Mouse (Mus musculus) forebrain, embryonic 10.5 days (tissue): ENCODE results near the gene Ddb1. TPM values are rescaled to one million over a fixed set of nuclear protein-coding genes. Genes with fewer than 3 reads are reported as not detected.

Experiments
- DNase-seq: peaks from one replicate; pipeline ENCODE4 v3.0.0-alpha.2; 2017; ENCODE audit warnings: low spot score; ENCODE audit errors: extremely low spot score
- H3K27ac ChIP-seq: fragments of 300-500 bp; sonication (generic); 2 replicates; pipeline ENCODE4 v1.5.1; 2016; ENCODE audit warnings: mild to moderate bottlenecking
- H3K27me3 ChIP-seq: fragments of 300-500 bp; sonication (generic); 2 replicates; pipeline ENCODE4 v1.6.1; 2016; ENCODE audit warnings: mild to moderate bottlenecking; ENCODE audit not compliant: poor library complexity, severe bottlenecking
- H3K36me3 ChIP-seq: fragments of 300-500 bp; sonication (generic); replicated peaks from 2 replicates; pipeline ENCODE4 v1.6.1; 2016; ENCODE audit warnings: mild to moderate bottlenecking, moderate library complexity
- H3K4me1 ChIP-seq: fragments of 300-500 bp; sonication (generic); 2 replicates; pipeline ENCODE4 v1.6.1; 2016
- H3K4me3 ChIP-seq: fragments of 300-500 bp; sonication (generic); 2 replicates; pipeline ENCODE4 v1.5.1; 2016; ENCODE audit warnings: mild to moderate bottlenecking, moderate library complexity
- H3K9me3 ChIP-seq: fragments of 300-500 bp; sonication (generic); 2 replicates; pipeline ENCODE4 v1.6.1; 2016; ENCODE audit warnings: mild to moderate bottlenecking, moderate library complexity
- WGBS: fragments of 180-500 bp; shearing (Covaris S2); methylation state at CpG from one replicate; pipeline ENCODE4 v1.1.7; 2016; 5-methylcytosine and 5-hydroxymethylcytosine counted together
- polyA plus RNA-seq: library from polyadenylated mRNA; unstranded; fragments of >200 nt; fragmentation: Nextera tagmentation; extraction: Ambion mirVana; gene quantifications from 2 replicates; pipeline ENCODE4 v1.2.1, GENCODE M21; 2016

The Ddb1 gene
- polyA plus RNA-seq, 1 experiment from 2014 or later: 471 TPM

GRCm38 (mm10) chr19:10648156-10648555 is 43.0 kb downstream of the Ddb1 start:
- no peak for DNase-seq
- 84% methylated on average over 8 of the region's 8 CpGs for WGBS
- H3K9me3 ChIP-seq: no peaks in the 10 kb centered on the region
- no peaks in the 10 kb centered on the region for H3K27me3 ChIP-seq
- H3K4me3 ChIP-seq: no peak overlapping the region
- H3K27ac ChIP-seq: no peak overlapping the region
- no peaks in the 10 kb centered on the region for H3K36me3 ChIP-seq
- H3K4me1 ChIP-seq: no peaks in the 10 kb centered on the region

GRCm38 (mm10) chr19:10656058-10656457 is 50.9 kb downstream of the Ddb1 start:
- Histone ChIP-seq H3K27ac (no peak overlapping the region), H3K9me3 (no peaks in the 10 kb centered on the region), H3K27me3 (no peaks in the 10 kb centered on the region), H3K36me3 (no peaks in the 10 kb centered on the region), H3K4me3 (no peak overlapping the region), H3K4me1 (no peaks in the 10 kb centered on the region)
- no peak for DNase-seq
- 67% methylated on average over 3 of the region's 3 CpGs for WGBS

- H3K27me3 ChIP-seq: no peaks in the 10 kb centered on the region
- DNase-seq: no peak
- H3K27ac ChIP-seq: no peak overlapping the region
- WGBS: 89% methylated on average over 5 of the region's 5 CpGs
- H3K4me1 ChIP-seq: no peaks in the 10 kb centered on the region
- H3K36me3 ChIP-seq: no peaks in the 10 kb centered on the region
- H3K4me3 ChIP-seq: no peak overlapping the region
- H3K9me3 ChIP-seq: no peaks in the 10 kb centered on the region
Observed at GRCm38 (mm10) chr19:10657742-10658141, 52.6 kb downstream of the Ddb1 start.

GRCm38 (mm10) chr19:10658406-10658805 is 53.3 kb downstream of the Ddb1 start:
- Histone ChIP-seq H3K4me1 (no peaks in the 10 kb centered on the region), H3K27ac (no peak overlapping the region), H3K9me3 (no peaks in the 10 kb centered on the region), H3K4me3 (no peak overlapping the region), H3K36me3 (no peaks in the 10 kb centered on the region), H3K27me3 (no peaks in the 10 kb centered on the region)
- no peak for DNase-seq
- 85% methylated on average over 2 of the region's 2 CpGs for WGBS

GRCm38 (mm10) chr19:10661373-10661772 is 56.2 kb downstream of the Ddb1 start:
- whole genome bisulfite sequencing: 79% methylated on average over 5 of the region's 5 CpGs
- no peak overlapping the region for H3K4me3 ChIP-seq
- no peaks in the 10 kb centered on the region for H3K9me3 ChIP-seq
- no peak overlapping the region for H3K27ac ChIP-seq
- DNase-seq: no peak
- no peaks in the 10 kb centered on the region for H3K36me3 ChIP-seq
- no peaks in the 10 kb centered on the region for H3K27me3 ChIP-seq
- no peaks in the 10 kb centered on the region for H3K4me1 ChIP-seq

- Histone ChIP-seq H3K36me3 (no peaks in the 10 kb centered on the region), H3K27me3 (no peaks in the 10 kb centered on the region), H3K27ac (no peak overlapping the region), H3K9me3 (no peaks in the 10 kb centered on the region), H3K4me3 (no peak overlapping the region), H3K4me1 (no peaks in the 10 kb centered on the region)
- DNase-seq: no peak
- 90% methylated on average over 2 of the region's 2 CpGs for WGBS
Observed at GRCm38 (mm10) chr19:10661919-10662318, 56.8 kb downstream of the Ddb1 start.

GRCm38 (mm10) chr19:10662665-10663064 is 57.5 kb downstream of the Ddb1 start:
- Histone ChIP-seq H3K36me3 (no peaks in the 10 kb centered on the region), H3K27me3 (no peaks in the 10 kb centered on the region), H3K4me3 (no peak overlapping the region), H3K4me1 (no peaks in the 10 kb centered on the region), H3K27ac (0 out of 2 replicates have a peak overlapping the region, but pooled peaks have one; percentile 9), H3K9me3 (no peaks in the 10 kb centered on the region)
- no peak for DNase-seq
- 77% methylated on average over 3 of the region's 3 CpGs for whole genome bisulfite sequencing

GRCm38 (mm10) chr19:10665093-10665492 is 60.0 kb downstream of the Ddb1 start:
- DNase-seq: no peak
- Histone ChIP-seq H3K4me1 (no peaks in the 10 kb centered on the region), H3K4me3 (no peak overlapping the region)

GRCm38 (mm10) chr19:10665499-10665898 is 60.4 kb downstream of the Ddb1 start:
- Histone ChIP-seq H3K9me3 (no peaks in the 10 kb centered on the region), H3K27ac (no peak overlapping the region), H3K36me3 (no peaks in the 10 kb centered on the region), H3K4me3 (no peak overlapping the region), H3K27me3 (no peaks in the 10 kb centered on the region), H3K4me1 (no peaks in the 10 kb centered on the region)
- peak; percentile 49 for DNase-seq
- WGBS: 27% methylated on average over 2 of the region's 2 CpGs

More at GRCm38 (mm10) chr19:10665093-10665492, 60.0 kb downstream of the Ddb1 start:
- Histone ChIP-seq H3K27ac (no peak overlapping the region), H3K27me3 (no peaks in the 10 kb centered on the region), H3K9me3 (no peaks in the 10 kb centered on the region), H3K36me3 (no peaks in the 10 kb centered on the region)
- 62% methylated on average over 3 of the region's 3 CpGs for WGBS

- Histone ChIP-seq H3K27ac (no peak overlapping the region), H3K27me3 (no peaks in the 10 kb centered on the region), H3K4me3 (no peak overlapping the region), H3K9me3 (no peaks in the 10 kb centered on the region), H3K36me3 (no peaks in the 10 kb centered on the region), H3K4me1 (peaks cover 5% of the 10 kb centered on the region; the same call in 1 of the 2 replicates)
- DNase-seq: no peak
- WGBS: 90% methylated on average over 4 of the region's 4 CpGs
Observed at GRCm38 (mm10) chr19:10671319-10671718, 66.2 kb downstream of the Ddb1 start.

GRCm38 (mm10) chr19:10671854-10672417 is 66.8 kb downstream of the Ddb1 start:
- Histone ChIP-seq H3K9me3 (no peaks in the 10 kb centered on the region), H3K27ac (no peak overlapping the region), H3K4me3 (no peak overlapping the region), H3K27me3 (no peaks in the 10 kb centered on the region), H3K4me1 (peaks cover 5% of the 10 kb centered on the region; the same call in 1 of the 2 replicates), H3K36me3 (no peaks in the 10 kb centered on the region)
- DNase-seq: no peak
- WGBS: 73% methylated on average over 9 of the region's 9 CpGs

- Histone ChIP-seq H3K4me3 (no peak overlapping the region), H3K27me3 (no peaks in the 10 kb centered on the region), H3K4me1 (peaks cover 5% of the 10 kb centered on the region; the same call in 1 of the 2 replicates), H3K27ac (no peak overlapping the region), H3K9me3 (no peaks in the 10 kb centered on the region), H3K36me3 (no peaks in the 10 kb centered on the region)
- DNase-seq: no peak
- 50% methylated on average over 1 of the region's 1 CpGs for WGBS
Observed at GRCm38 (mm10) chr19:10673275-10673674, 68.1 kb downstream of the Ddb1 start.

GRCm38 (mm10) chr19:10676656-10677055 is 71.5 kb downstream of the Ddb1 start:
- H3K27me3 ChIP-seq: no peaks in the 10 kb centered on the region
- H3K27ac ChIP-seq: no peak overlapping the region
- H3K4me1 ChIP-seq: peaks cover 4% of the 10 kb centered on the region; the same call in 1 of the 2 replicates
- no peaks in the 10 kb centered on the region for H3K9me3 ChIP-seq
- WGBS: 84% methylated on average over 16 of the region's 16 CpGs
- no peak for DNase-seq
- no peak overlapping the region for H3K4me3 ChIP-seq
- no peaks in the 10 kb centered on the region for H3K36me3 ChIP-seq
